Mouse (Mus musculus): ENCODE results near the gene 2210011C24Rik. TPM values are rescaled to one million over a fixed set of nuclear protein-coding genes. Genes with fewer than 3 reads are reported as not detected.
"Not testable (repeated sequence)": the region's sequence is repeated elsewhere in the genome, so short reads cannot be mapped to it uniquely, and the experiment has no call there.

Gene 2210011C24Rik
- polyA plus RNA-seq, 1 experiment from 2014 or later: not detected

- Histone ChIP-seq H3K27me3 (replicated peaks; ENCODE audit: control insufficient read depth, insufficient read depth, low read length) (peaks cover 31% of the 10 kb centered on the region), H3K4me1 (replicated peaks; ENCODE audit: control insufficient read depth, insufficient read depth, low read length) (peaks cover 23% of the 10 kb centered on the region), H3K9ac (replicated peaks; ENCODE audit: low read depth, low read length) (no peak overlapping the region), H3K4me2 (ENCODE audit: low read length) (no peak overlapping the region), H3K9me3 (ENCODE audit: control insufficient read depth, low read length) (no peaks in the 10 kb centered on the region), H3K36me3 (ENCODE audit: control insufficient read depth, insufficient read depth) (no peaks in the 10 kb centered on the region), H3K27ac (ENCODE audit: low read length) (no peak overlapping the region), H3K4me3 (replicated peaks; ENCODE audit: low read length) (no peak overlapping the region)
- 0 out of 2 replicates have a peak, but pooled peaks have one; percentile 20 for ATAC-seq
- WGBS: 2% methylated on average over 11 of the region's 11 CpGs
Observed at GRCm38 (mm10) chr8:84009876-84010275, 2.1 kb downstream of the 2210011C24Rik start.

DNA sequence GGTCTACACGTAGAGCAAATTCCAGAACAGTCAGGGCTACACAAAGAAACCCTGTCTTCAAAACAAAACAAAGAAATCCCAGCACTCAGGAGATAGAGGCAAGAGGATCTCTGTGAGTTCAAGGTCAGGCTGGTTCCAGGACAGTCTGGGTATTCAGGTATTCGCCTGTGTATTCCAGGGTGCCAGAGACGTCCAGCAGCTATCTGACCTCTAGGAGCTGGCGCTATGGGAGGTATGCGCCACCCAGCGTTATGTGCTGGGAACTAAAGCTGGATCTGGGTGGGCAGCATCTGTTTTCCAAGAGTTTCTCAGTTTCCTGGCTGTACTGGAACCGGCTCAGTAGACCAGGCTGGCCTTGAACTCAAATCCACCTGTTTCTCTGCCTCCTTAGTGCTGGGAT is 3.6 kb downstream of the 2210011C24Rik start:
- no peak for ATAC-seq
- Histone ChIP-seq H3K9ac (replicated peaks; ENCODE audit: low read depth, low read length) (no peak overlapping the region), H3K36me3 (ENCODE audit: control insufficient read depth, insufficient read depth) (no peaks in the 10 kb centered on the region), H3K9me3 (ENCODE audit: control insufficient read depth, low read length) (no peaks in the 10 kb centered on the region), H3K4me3 (replicated peaks; ENCODE audit: low read length) (no peak overlapping the region), H3K27ac (ENCODE audit: low read length) (no peak overlapping the region), H3K27me3 (replicated peaks; ENCODE audit: control insufficient read depth, insufficient read depth, low read length) (peaks cover 29% of the 10 kb centered on the region), H3K4me1 (replicated peaks; ENCODE audit: control insufficient read depth, insufficient read depth, low read length) (peaks cover 34% of the 10 kb centered on the region), H3K4me2 (ENCODE audit: low read length) (no peak overlapping the region)
- 29% methylated on average over 7 of the region's 7 CpGs for WGBS

DNA sequence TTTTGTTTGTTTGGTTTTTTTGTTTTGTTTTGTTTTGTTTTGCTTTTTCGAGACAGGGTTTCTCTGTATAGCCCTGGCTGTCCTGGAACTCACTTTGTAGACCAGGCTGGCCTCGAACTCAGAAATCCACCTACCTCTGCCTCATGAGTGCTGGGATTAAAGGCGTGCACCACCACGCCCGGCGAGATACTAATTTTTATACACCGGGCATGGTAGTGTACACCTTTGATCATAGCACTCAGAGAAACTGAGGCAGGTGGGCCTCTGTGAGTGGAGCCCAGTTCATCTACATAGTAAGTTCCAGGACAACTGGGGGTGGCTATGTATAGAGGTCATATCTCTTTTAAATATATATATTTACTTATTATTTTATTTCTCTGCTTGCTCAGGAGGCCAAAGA is 6.5 kb downstream of the 2210011C24Rik start:
- H3K9me3 ChIP-seq (ENCODE audit: control insufficient read depth, low read length); H3K36me3 ChIP-seq (ENCODE audit: control insufficient read depth, insufficient read depth); H3K27ac ChIP-seq (ENCODE audit: low read length); H3K4me3 ChIP-seq (replicated peaks; ENCODE audit: low read length); H3K9ac ChIP-seq (replicated peaks; ENCODE audit: low read depth, low read length); H3K4me2 ChIP-seq (ENCODE audit: low read length); ATAC-seq: not testable (repeated sequence)
- H3K27me3 ChIP-seq (replicated peaks; ENCODE audit: control insufficient read depth, insufficient read depth, low read length): peaks cover 14% of the 10 kb centered on the region
- WGBS: 95% methylated on average over 7 of the region's 7 CpGs
- H3K4me1 ChIP-seq (replicated peaks; ENCODE audit: control insufficient read depth, insufficient read depth, low read length): peaks cover 22% of the 10 kb centered on the region

GRCm38 (mm10) chr8:84004533-84005201 is 7.3 kb downstream of the 2210011C24Rik start:
- Histone ChIP-seq H3K36me3 (ENCODE audit: control insufficient read depth, insufficient read depth) (no peaks in the 10 kb centered on the region), H3K4me2 (ENCODE audit: low read length) (peak overlapping the region; percentile 92), H3K27me3 (replicated peaks; ENCODE audit: control insufficient read depth, insufficient read depth, low read length) (peaks cover 7% of the 10 kb centered on the region; the same call in 1 of the 2 replicates), H3K27ac (ENCODE audit: low read length) (peak overlapping the region; percentile 70), H3K4me3 (replicated peaks; ENCODE audit: low read length) (peak overlapping the region; percentile 70), H3K9ac (replicated peaks; ENCODE audit: low read depth, low read length) (peak overlapping the region; percentile 78), H3K4me1 (replicated peaks; ENCODE audit: control insufficient read depth, insufficient read depth, low read length) (peaks cover 21% of the 10 kb centered on the region), H3K9me3 (ENCODE audit: control insufficient read depth, low read length) (no peaks in the 10 kb centered on the region)
- under 1% methylated on average over 30 of the region's 30 CpGs for WGBS
- ATAC-seq: peak; percentile 91

DNA sequence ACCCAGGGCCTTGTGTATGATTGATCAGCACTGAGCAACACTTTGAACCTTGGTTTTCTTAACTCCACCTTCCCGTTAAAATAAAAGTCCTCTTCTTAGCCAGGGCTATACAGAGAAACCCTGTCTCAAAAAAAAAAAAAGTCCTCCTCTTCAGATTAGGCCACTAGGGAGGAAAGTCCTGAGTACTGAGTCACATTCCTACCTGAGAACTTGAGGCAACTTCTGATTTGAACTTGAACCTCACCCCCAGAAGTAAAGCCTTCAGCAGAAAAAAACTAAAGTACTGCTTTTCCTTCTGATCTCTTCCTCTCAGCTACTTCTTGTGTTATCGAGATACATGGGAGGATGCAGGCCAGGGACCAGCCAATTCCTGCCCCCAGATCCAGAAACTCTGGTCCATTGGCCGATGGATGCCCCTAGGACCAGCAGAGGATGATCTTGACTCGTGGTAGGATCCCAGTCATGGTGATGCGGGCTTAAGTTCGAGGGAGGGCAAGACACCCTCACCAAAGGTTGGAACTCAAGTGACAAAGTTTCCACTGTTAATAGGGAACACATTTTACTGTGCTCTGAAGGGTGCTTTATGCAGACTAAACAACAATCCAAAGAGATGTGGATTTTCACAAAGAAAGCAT is 8.2 kb downstream of the 2210011C24Rik start:
- 79% methylated on average over 6 of the region's 6 CpGs for WGBS
- Histone ChIP-seq H3K9ac (replicated peaks; ENCODE audit: low read depth, low read length) (peak overlapping the region; percentile 78), H3K4me3 (replicated peaks; ENCODE audit: low read length) (peak overlapping the region; percentile 70), H3K4me1 (replicated peaks; ENCODE audit: control insufficient read depth, insufficient read depth, low read length) (peaks cover 30% of the 10 kb centered on the region), H3K4me2 (ENCODE audit: low read length) (peak overlapping the region; percentile 92), H3K9me3 (ENCODE audit: control insufficient read depth, low read length) (no peaks in the 10 kb centered on the region), H3K27me3 (replicated peaks; ENCODE audit: control insufficient read depth, insufficient read depth, low read length) (peaks cover 4% of the 10 kb centered on the region; the same call in 1 of the 2 replicates), H3K36me3 (ENCODE audit: control insufficient read depth, insufficient read depth) (no peaks in the 10 kb centered on the region), H3K27ac (ENCODE audit: low read length) (no peak overlapping the region)
- no peak for ATAC-seq

- Histone ChIP-seq H3K4me2 (ENCODE audit: low read length) (no peak overlapping the region), H3K27me3 (replicated peaks; ENCODE audit: control insufficient read depth, insufficient read depth, low read length) (peaks cover 4% of the 10 kb centered on the region; the same call in 1 of the 2 replicates), H3K4me3 (replicated peaks; ENCODE audit: low read length) (no peak overlapping the region), H3K36me3 (ENCODE audit: control insufficient read depth, insufficient read depth) (no peaks in the 10 kb centered on the region), H3K4me1 (replicated peaks; ENCODE audit: control insufficient read depth, insufficient read depth, low read length) (peaks cover 34% of the 10 kb centered on the region), H3K9ac (replicated peaks; ENCODE audit: low read depth, low read length) (no peak overlapping the region), H3K27ac (ENCODE audit: low read length) (no peak overlapping the region), H3K9me3 (ENCODE audit: control insufficient read depth, low read length) (no peaks in the 10 kb centered on the region)
- whole genome bisulfite sequencing: 50% methylated on average over 12 of the region's 12 CpGs
- ATAC-seq: no peak
Observed at GRCm38 (mm10) chr8:84002957-84003611, 8.9 kb downstream of the 2210011C24Rik start.

- Histone ChIP-seq H3K9ac (replicated peaks; ENCODE audit: low read depth, low read length) (0 out of 2 replicates have a peak within 1 kb of the TSS, but pooled peaks have one; percentile 27), H3K4me2 (ENCODE audit: low read length) (no peak within 1 kb of the TSS), H3K4me1 (replicated peaks; ENCODE audit: control insufficient read depth, insufficient read depth, low read length) (peaks cover 36% of the 10 kb centered on the region), H3K9me3 (ENCODE audit: control insufficient read depth, low read length) (no peaks in the 10 kb centered on the region), H3K36me3 (ENCODE audit: control insufficient read depth, insufficient read depth) (no peaks in the 10 kb centered on the region), H3K4me3 (replicated peaks; ENCODE audit: low read length) (no peak within 1 kb of the TSS), H3K27me3 (replicated peaks; ENCODE audit: control insufficient read depth, insufficient read depth, low read length) (peaks cover 4% of the 10 kb centered on the region; the same call in 1 of the 2 replicates), H3K27ac (ENCODE audit: low read length) (no peak within 1 kb of the TSS)
- no peak for ATAC-seq
- WGBS: 20% methylated on average over 61 of the region's 61 CpGs
Observed at GRCm38 (mm10) chr8:84001281-84002000, 10.5 kb downstream of the 2210011C24Rik start, which contains the start of gene 1700067K01Rik. Gene 1700067K01Rik, plus strand, starts transcription at chr8:84001502.

DNA sequence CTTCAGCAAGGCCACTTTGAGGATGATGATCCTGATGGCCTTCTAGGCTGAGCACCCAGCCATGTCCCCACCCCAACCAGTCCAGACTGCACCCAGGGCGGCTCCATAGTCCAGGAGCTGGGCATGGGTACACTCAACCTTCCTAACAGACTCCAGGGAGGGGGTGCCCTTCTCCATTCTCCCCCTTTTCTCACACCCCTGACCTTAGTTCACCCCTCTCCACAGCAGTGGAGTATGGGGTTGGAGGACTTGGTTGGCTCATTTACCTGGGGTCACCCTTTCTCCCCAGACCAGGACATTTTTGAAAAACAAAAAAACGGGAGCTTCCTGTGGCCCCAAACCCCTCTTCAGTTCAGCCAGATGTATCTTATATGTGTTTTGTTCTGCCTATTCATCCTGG is 12.1 kb downstream of the 2210011C24Rik start:
- no peak for ATAC-seq
- no peak overlapping the region for H3K4me3 ChIP-seq (replicated peaks; ENCODE audit: low read length)
- no peaks in the 10 kb centered on the region for H3K9me3 ChIP-seq (ENCODE audit: control insufficient read depth, low read length)
- H3K27ac ChIP-seq (ENCODE audit: low read length): no peak overlapping the region
- no peak overlapping the region for H3K9ac ChIP-seq (replicated peaks; ENCODE audit: low read depth, low read length)
- WGBS: 95% methylated on average over 2 of the region's 2 CpGs
- peaks cover 37% of the 10 kb centered on the region for H3K4me1 ChIP-seq (replicated peaks; ENCODE audit: control insufficient read depth, insufficient read depth, low read length)
- H3K36me3 ChIP-seq (ENCODE audit: control insufficient read depth, insufficient read depth): no peaks in the 10 kb centered on the region
- H3K4me2 ChIP-seq (ENCODE audit: low read length): no peak overlapping the region
- peaks cover 4% of the 10 kb centered on the region; the same call in 1 of the 2 replicates for H3K27me3 ChIP-seq (replicated peaks; ENCODE audit: control insufficient read depth, insufficient read depth, low read length)
